Mouse (Mus musculus) thymus, adult 2 months (tissue): ENCODE measurements around the gene Pus7. TPM values are rescaled to one million over a fixed set of nuclear protein-coding genes. Genes with fewer than 3 reads are reported as not detected.
"Not testable (repeated sequence)": the region's sequence is repeated elsewhere in the genome, so short reads cannot be mapped to it uniquely, and the experiment has no call there.

ENCODE experiments used
- DNase-seq: peaks from one replicate; pipeline ENCODE4 v3.0.0; 2021
- H3K27ac ChIP-seq: fragments of 200-500 bp; 2 replicates; pipeline ENCODE4 v1.5.1; 2012; ENCODE audit warnings: low read length, control low read depth; ENCODE audit not compliant: control insufficient read depth, insufficient read depth
- H3K27me3 ChIP-seq: fragments of 200-500 bp; 2 replicates; pipeline ENCODE4 v1.6.1; 2012; ENCODE audit warnings: mild to moderate bottlenecking, low read length, moderate library complexity, mixed read lengths; ENCODE audit not compliant: control insufficient read depth, insufficient read depth
- H3K36me3 ChIP-seq: fragments of 200-500 bp; 2 replicates; pipeline ENCODE4 v1.6.1; 2012; ENCODE audit warnings: mild to moderate bottlenecking, low read length, moderate library complexity; ENCODE audit not compliant: control insufficient read depth, insufficient read depth
- H3K4me1 ChIP-seq: fragments of 200-500 bp; replicated peaks from 2 replicates; pipeline ENCODE4 v1.6.1; 2012; ENCODE audit warnings: low read length; ENCODE audit not compliant: control insufficient read depth, insufficient read depth
- H3K4me3 ChIP-seq: fragments of 200-500 bp; 2 replicates; pipeline ENCODE4 v1.5.1; 2012; ENCODE audit warnings: mild to moderate bottlenecking, low read length, control low read depth, moderate library complexity; ENCODE audit not compliant: control insufficient read depth, insufficient read depth
- CTCF ChIP-seq: fragments of 200-500 bp; IDR thresholded peaks from 2 replicates; pipeline ENCODE4 v1.5.1; 2012; ENCODE audit warnings: mild to moderate bottlenecking, control low read depth, low read length, moderate library complexity, borderline replicate concordance; ENCODE audit not compliant: control insufficient read depth, poor library complexity, insufficient read depth; ENCODE audit errors: extremely low read depth
- POLR2A ChIP-seq: fragments of 200-500 bp; IDR thresholded peaks from 2 replicates; pipeline ENCODE4 v1.6.1; 2012; ENCODE audit warnings: mild to moderate bottlenecking, low read length, control low read depth, moderate library complexity; ENCODE audit not compliant: control insufficient read depth, poor library complexity, insufficient read depth; ENCODE audit errors: extremely low read depth
- WGBS: fragments of 180-500 bp; shearing (Covaris S2); methylation state at CpG from one replicate; pipeline ENCODE4 v1.1.7; 2018; 5-methylcytosine and 5-hydroxymethylcytosine counted together
- polyA plus RNA-seq: library from polyadenylated mRNA; depleted of rRNA; stranded (reverse); fragments of >200 nt; gene quantifications from 2 replicates; pipeline ENCODE4 v1.2.3, GENCODE M21; 2012

Pus7 gene
- polyA plus RNA-seq, 1 experiment, result 4.7 TPM

DNA sequence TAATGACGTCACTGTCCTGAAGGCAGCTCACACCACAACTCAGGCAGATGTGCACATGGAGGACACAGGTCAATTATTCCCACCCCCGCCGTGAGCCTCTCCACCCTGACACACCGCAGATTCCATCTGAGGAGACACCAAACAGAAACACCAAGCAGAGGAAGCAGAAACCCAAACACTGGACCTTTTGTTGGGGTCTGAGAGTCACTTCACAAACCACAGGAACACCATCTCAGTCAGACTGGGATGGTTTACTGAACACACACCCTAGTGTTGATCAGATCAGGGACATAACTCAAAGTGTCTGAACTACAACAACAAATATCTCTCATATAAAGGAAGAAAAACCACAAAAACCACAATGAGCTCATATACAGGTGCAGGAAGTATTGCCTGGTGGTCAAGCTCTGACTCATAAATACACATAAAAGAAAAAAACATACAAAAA lies 64.6 kb downstream of the Pus7 start:
- Histone ChIP-seq H3K4me1 (peaks cover 4% of the 10 kb centered on the region), H3K4me3 (no peak overlapping the region), H3K27ac (no peak overlapping the region), H3K36me3 (no peaks in the 10 kb centered on the region), H3K27me3 (no peaks in the 10 kb centered on the region)
- WGBS, result 8% methylated on average over 4 of the region's 4 CpGs
- TF ChIP-seq POLR2A (no peak), CTCF (no peak)
- no peak for DNase-seq

DNA sequence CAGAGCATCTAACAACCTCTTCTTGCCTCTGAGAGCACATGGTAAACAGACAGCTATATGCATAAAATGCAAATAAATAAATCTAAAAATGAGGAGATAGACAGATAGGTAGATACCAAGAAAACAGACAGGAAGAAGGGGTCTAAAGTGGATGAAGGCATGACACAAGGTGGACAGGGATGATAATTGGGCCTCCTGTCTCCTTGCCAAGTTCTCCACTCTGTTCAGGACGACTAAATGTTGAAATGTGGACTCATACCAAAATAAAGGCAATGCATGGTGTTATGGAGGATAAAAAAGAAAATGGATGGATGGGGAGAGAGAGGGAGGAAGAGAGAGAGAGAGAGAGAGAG lies 65.4 kb downstream of the Pus7 start:
- WGBS, result 73% methylated on average over 1 of the region's 1 CpGs
- H3K4me1 ChIP-seq, result peaks cover 4% of the 10 kb centered on the region
- no peak overlapping the region for H3K4me3 ChIP-seq
- no peaks in the 10 kb centered on the region for H3K36me3 ChIP-seq
- no peak for TF ChIP-seq POLR2A
- TF ChIP-seq CTCF, result no peak
- no peak for DNase-seq
- H3K27ac ChIP-seq, result no peak overlapping the region
- no peaks in the 10 kb centered on the region for H3K27me3 ChIP-seq

DNA sequence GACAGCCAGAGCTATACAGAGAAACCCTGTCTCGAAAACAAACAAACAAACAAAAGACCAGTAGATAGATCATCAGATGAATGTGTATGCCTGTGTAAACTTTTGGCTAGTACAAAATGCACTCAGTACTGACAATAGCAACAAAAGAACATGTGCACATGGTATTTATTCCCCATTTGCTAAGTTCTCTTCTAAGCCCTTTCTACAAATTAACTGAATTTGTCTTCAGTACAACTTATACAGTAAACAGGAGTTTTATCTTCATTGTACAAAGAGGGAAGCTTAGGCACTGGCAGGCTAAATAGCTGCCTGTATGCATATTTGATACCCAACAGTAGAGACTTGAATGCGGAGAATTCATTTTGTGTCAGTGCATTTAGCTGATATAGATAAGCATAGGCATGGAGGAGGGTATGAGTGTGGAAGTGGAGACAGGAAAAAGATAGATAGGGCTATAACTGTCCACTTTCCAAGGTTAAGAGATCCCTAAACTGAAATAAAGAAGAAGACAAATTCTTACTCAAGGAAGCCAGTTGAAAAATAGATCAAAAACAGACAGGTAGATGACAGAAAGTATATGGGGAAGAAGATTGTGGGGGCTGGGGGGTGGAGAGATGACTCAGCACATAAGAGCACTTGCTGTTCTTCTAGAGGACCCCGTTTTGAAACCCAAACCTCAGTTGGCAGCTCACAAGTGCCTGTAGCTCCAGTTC lies 65.9 kb downstream of the Pus7 start:
- 79% methylated on average over 3 of the region's 3 CpGs for WGBS
- Histone ChIP-seq H3K4me1 (peaks cover 4% of the 10 kb centered on the region), H3K27ac (no peak overlapping the region), H3K36me3 (no peaks in the 10 kb centered on the region), H3K27me3 (no peaks in the 10 kb centered on the region), H3K4me3 (no peak overlapping the region)
- TF ChIP-seq CTCF, result no peak
- DNase-seq, result no peak

DNA sequence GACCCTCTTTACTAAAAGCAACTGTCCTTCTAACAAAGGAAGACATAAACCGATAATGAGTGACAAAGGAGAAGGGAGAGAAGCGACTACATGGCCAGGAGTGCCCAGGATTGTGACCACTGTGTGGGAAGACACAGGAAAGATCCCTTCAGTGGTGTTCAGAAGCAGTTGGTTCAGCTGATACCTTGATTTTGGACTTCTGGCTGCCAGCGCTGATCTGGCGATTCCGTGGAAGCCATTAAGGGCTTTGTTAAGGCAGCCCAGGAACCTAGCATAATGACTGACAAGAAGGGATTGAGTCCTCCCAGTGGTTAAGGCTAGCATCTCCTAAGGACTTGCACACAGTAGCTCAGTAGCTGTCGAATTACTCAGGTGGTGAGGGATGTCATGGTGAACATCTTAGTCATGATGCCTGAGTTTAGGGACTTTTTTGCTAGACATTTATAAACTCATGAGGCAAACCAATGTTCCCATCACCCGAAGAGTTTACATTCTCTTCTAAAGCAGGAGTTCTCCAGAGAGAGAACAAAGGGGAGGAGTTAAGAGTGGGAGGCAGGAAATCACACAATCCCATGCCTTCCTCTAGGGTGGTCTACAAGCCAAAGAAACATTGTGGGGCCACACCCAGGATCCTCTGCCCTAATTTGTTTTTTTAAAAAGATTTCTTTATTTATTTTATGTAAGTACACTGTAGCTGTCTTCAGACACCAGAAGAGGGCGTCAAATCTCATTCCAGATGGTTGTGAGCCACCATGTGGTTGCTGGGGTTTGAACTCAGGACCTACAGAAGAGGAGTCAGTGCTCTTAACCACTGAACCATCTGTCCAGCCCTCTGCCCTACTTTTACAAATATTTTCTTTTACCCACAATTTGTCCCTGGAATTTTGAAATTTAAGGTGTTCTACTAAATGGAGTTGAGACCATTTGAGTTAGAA lies 69.8 kb downstream of the Pus7 start:
- Histone ChIP-seq H3K4me1 (peaks cover 1% of the 10 kb centered on the region), H3K36me3 (peaks cover 11% of the 10 kb centered on the region; the same call in 1 of the 2 replicates), H3K27ac (no peak overlapping the region), H3K27me3 (no peaks in the 10 kb centered on the region), H3K4me3 (no peak overlapping the region)
- DNase-seq, result no peak
- TF ChIP-seq POLR2A (no peak), CTCF (no peak)
- 92% methylated on average over 8 of the region's 8 CpGs for WGBS

DNA sequence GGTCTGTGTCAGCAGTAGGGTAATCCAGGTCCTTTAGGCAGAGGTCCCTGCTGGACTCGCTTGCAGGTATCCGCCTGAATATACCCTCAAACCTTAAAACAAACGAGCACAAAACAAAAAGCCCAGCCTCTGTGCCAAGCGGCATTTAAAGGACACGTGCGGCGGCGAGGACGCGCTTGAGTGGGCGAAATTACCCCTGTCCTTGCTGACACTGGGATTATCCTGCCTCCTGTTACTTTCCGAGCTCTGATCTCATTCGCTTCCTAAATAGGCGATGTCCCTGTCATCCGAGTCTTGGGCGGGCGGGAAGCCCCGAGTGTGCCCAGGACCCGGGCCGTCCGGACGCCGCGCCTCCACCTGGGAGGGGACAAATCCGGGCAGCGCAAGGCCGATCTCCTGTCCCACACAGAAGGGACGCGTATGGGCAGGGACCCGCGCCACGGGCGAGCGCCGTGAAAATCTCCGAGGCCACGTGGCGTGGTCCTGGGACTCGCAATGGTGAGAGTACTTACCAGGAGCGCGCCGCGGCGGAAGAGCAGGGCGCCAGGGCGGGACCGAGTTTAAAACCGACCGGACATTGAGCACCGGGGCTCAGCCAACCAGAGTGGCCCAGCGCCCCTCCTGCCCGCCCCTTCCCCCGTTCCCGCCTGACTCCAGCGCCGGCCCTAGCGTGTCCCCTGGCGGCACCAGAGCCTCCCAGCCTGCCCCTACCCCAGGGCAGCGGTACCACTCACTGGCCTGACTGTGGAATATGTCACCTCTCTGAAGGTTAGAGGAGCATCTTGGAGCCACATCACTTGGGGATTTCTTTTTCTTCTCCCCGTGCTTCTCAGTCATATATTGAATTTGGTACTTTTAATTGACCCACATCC lies 71.1 kb downstream of the Pus7 start:
- TF ChIP-seq CTCF (no peak), POLR2A (no peak)
- H3K27me3 ChIP-seq, result no peaks in the 10 kb centered on the region
- WGBS, result 8% methylated on average over 60 of the region's 60 CpGs
- no peak overlapping the region for H3K27ac ChIP-seq
- no peaks in the 10 kb centered on the region for H3K4me1 ChIP-seq
- peak; percentile 83 for DNase-seq
- peaks cover 12% of the 10 kb centered on the region; the same call in 1 of the 2 replicates for H3K36me3 ChIP-seq
- H3K4me3 ChIP-seq, result peak overlapping the region; percentile 84

DNA sequence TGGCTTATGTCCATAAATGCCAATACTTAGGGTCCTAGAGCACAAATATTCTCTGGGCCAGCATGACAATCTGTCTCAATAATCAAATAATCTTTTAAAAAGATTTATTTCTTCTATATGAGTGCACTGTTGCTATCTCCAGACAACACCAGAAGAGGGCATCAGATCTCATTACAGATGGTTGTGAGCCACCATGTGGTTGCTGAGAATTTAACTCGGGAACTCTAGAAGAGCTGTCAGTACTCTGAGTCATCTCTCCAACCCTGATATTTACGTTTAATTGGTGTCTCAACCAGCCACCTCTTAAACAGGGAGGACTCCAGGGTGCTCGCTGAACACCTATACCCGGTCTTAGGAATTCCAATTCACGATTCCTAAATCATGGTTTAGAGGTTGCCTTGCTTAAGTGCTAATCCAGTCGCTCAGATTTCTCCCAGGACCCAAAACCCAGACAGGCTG lies 71.8 kb downstream of the Pus7 start:
- Histone ChIP-seq H3K36me3 (peaks cover 16% of the 10 kb centered on the region), H3K4me3 (peak overlapping the region; percentile 84)
- H3K27ac ChIP-seq, H3K4me1 ChIP-seq, H3K27me3 ChIP-seq: not testable (repeated sequence)
- peak; percentile 31 for DNase-seq
- whole genome bisulfite sequencing, result 46% methylated on average over 6 of the region's 6 CpGs
